7 mouse cellular contexts compared by ENCODE assay signal in the genomic region with DNA sequence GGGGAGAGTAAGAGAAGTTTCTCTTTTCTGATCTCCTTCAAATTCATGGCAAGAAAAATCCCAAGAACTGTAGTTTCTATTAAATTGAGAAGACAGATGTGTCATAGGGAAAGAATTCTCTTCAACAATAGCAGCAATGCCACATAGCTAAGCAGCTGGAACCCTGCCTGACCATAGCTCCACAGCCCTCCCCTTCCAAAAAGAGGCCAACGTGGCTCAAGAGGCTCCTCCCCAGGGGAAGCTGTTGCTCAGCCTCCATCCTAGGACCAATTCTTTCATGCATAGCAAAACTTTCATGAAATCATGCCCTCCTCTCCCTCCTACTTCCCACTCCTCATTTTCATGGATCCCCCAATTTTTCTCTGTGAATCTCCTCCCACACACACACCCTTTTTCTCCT. TPM values are rescaled to one million over a fixed set of nuclear protein-coding genes. Genes with fewer than 3 reads are reported as not detected.
DNase-seq lines count a peak whose midpoint lies in the region; ATAC-seq and TF ChIP-seq lines count a peak whose summit lies in the region.

No protein-coding gene starts in this region.

- H3K9me3 ChIP-seq in hindbrain, embryonic 12.5 days (replicated peaks): no peaks in the 10 kb centered on the region
- no peaks in the 10 kb centered on the region for H3K9me3 ChIP-seq in stomach, postnatal 0 days (ENCODE audit: control insufficient read depth, low read length)

- no peaks in the 10 kb centered on the region for H3K27me3 ChIP-seq in hindbrain, embryonic 12.5 days
- no peaks in the 10 kb centered on the region for H3K27me3 ChIP-seq in liver, adult 2 months (ENCODE audit: control insufficient read depth, insufficient read depth, low read length)
- no peaks in the 10 kb centered on the region for H3K27me3 ChIP-seq in stomach, postnatal 0 days (ENCODE audit: control insufficient read depth, insufficient read depth, low read length)

- TF ChIP-seq CTCF in liver, adult 2 months (IDR thresholded peaks at IDR 0.05; ENCODE audit: low read depth, low read length): no peak
- no peak for TF ChIP-seq CTCF in stomach, postnatal 0 days (IDR thresholded peaks at IDR 0.05; ENCODE audit: low read depth)

- H3K4me2 ChIP-seq in hindbrain, embryonic 12.5 days (replicated peaks): no peak overlapping the region
- H3K4me2 ChIP-seq in stomach, postnatal 0 days (replicated peaks; ENCODE audit: low read depth): peak overlapping the region; percentile 37

- WGBS in hindbrain, embryonic 12.5 days: 5% methylated on average over 1 of the region's 1 CpGs
- WGBS in liver, adult 2 months: 35% methylated on average over 1 of the region's 1 CpGs
- WGBS in stomach, postnatal 0 days: 3% methylated on average over 1 of the region's 1 CpGs

- no peak overlapping the region for H3K4me3 ChIP-seq in hindbrain, embryonic 12.5 days
- no peak overlapping the region for H3K4me3 ChIP-seq in liver, adult 2 months (ENCODE audit: insufficient read depth, low read depth, low read length)
- H3K4me3 ChIP-seq in stomach, postnatal 0 days (ENCODE audit: low read depth, low read length): no peak overlapping the region

- DNase-seq in adrenal gland, postnatal 36 days: peak; percentile 8 to 34
- peak; percentile 91 for DNase-seq in fibroblast of lung, adult 2 months (ENCODE audit: low read depth)
- DNase-seq in liver, adult 2 months (ENCODE audit: extremely low read depth, low read depth, low spot score): peak; percentile 11
- peak; percentile 36 for DNase-seq in stomach, postnatal 0 days (ENCODE audit: low spot score)
- DNase-seq in right cerebral cortex, postnatal 10 days (ENCODE audit: low spot score in 2 of 2): no peak
- no peak for DNase-seq in left cerebral cortex, adult 9 months (ENCODE audit: low spot score in 2 of 2)

- H3K4me1 ChIP-seq in hindbrain, embryonic 12.5 days: peaks cover 14% of the 10 kb centered on the region
- H3K4me1 ChIP-seq in liver, adult 2 months (ENCODE audit: control insufficient read depth, insufficient read depth, low read length): no peaks in the 10 kb centered on the region
- peaks cover 5% of the 10 kb centered on the region for H3K4me1 ChIP-seq in stomach, postnatal 0 days (replicated peaks; ENCODE audit: control insufficient read depth, insufficient read depth)

- H3K9ac ChIP-seq in hindbrain, embryonic 12.5 days: no peak overlapping the region
- H3K9ac ChIP-seq in liver, adult 2 months (ENCODE audit: low read depth, low read length): no peak overlapping the region
- no peak overlapping the region for H3K9ac ChIP-seq in stomach, postnatal 0 days (ENCODE audit: low read length)

- H3K36me3 ChIP-seq in hindbrain, embryonic 12.5 days: no peaks in the 10 kb centered on the region
- H3K36me3 ChIP-seq in liver, adult 2 months (ENCODE audit: control insufficient read depth, insufficient read depth, low read length): no peaks in the 10 kb centered on the region
- H3K36me3 ChIP-seq in stomach, postnatal 0 days (ENCODE audit: control insufficient read depth, insufficient read depth, low read length): no peaks in the 10 kb centered on the region

- H3K27ac ChIP-seq in hindbrain, embryonic 12.5 days: peak overlapping the region; percentile 71
- no peak overlapping the region for H3K27ac ChIP-seq in liver, adult 2 months (replicated peaks; ENCODE audit: insufficient read depth, low read depth, low read length)
- H3K27ac ChIP-seq in stomach, postnatal 0 days (replicated peaks): peak overlapping the region; percentile 93

- TF ChIP-seq EP300 in stomach, postnatal 0 days (optimal IDR thresholded peaks at IDR 0.05): no peak

- no peak for TF ChIP-seq POLR2A in liver, adult 2 months (IDR thresholded peaks at IDR 0.05; ENCODE audit: extremely low read depth, insufficient read depth, low read length)

- no peaks in the 10 kb centered on the region for H3K79me2 ChIP-seq in liver, adult 2 months (ENCODE audit: control insufficient read depth, insufficient read depth, low read length)

- ATAC-seq in hindbrain, embryonic 12.5 days (ENCODE audit: low FRiP score): no peak
- ATAC-seq in stomach, postnatal 0 days (ENCODE audit: low FRiP score, low TSS enrichment): peak; percentile 82; the same call in 1 of the 2 replicates

RNA-seq across cellular contexts. Expression of a gene that starts 16.3 kb away (rescaled TPM):
- 100 to 1,000 TPM; 123 to 220 TPM for total RNA-seq in adrenal gland, postnatal 36 days (2021)
- 384 and 480 TPM in 2 replicates for polyA plus RNA-seq in hindbrain, embryonic 12.5 days (2016; fragmentation: Nextera tagmentation; extraction: Ambion mirVana)
- total RNA-seq in liver, adult 2 months (2014; rRNA removed): 4.6 and 7.0 TPM in 2 replicates
- polyA plus RNA-seq in liver, adult 2 months (2012; rRNA removed): 4.8 and 8.1 TPM in 2 replicates
- 488 and 504 TPM in 2 replicates for polyA plus RNA-seq in stomach, postnatal 0 days (2015; fragmentation: Nextera tagmentation; extraction: Ambion mirVana)

Comparison
In these comparisons a context has a peak if more than half of its experiments do, and no peak if none do; other contexts are left out.
1. DNase-seq: peak in adrenal gland, postnatal 36 days (2 of 2), fibroblast of lung, adult 2 months (single experiment), liver, adult 2 months (single experiment) and stomach, postnatal 0 days (single experiment); none in right cerebral cortex, postnatal 10 days (0 of 2) and left cerebral cortex, adult 9 months (0 of 2).
2. RNA of a gene that starts 16.3 kb away (polyA plus RNA-seq): 488 to 504 TPM in stomach, postnatal 0 days and 384 to 480 TPM in hindbrain, embryonic 12.5 days; 4.8 to 8.1 TPM in liver, adult 2 months; every median in the first group is over 10 times any median in the second.